ENCODE assay signal across 9 mouse cellular contexts in the genomic region with DNA sequence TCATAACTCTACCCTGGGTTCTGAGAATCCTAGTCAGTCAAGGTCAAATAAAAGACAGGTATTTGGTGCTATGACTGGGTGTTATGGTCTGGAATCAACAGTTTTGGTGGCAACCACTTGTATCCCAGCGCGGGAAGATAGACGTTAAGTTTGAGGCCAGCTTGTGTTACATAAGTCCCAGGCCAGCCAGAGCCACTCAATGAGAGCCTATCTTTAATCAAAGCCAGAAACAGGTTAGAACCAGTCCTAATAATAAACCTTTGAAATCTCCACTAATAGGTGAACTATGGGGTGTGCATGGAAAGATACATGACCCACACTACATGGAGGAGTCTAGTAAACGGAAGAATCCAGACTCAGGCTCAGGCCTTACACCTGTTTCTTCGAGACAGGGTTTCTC. TPM values are rescaled to one million over a fixed set of nuclear protein-coding genes. Genes with fewer than 3 reads are reported as not detected.
DNase-seq lines count a peak whose midpoint lies in the region; ATAC-seq lines count a peak whose summit lies in the region.
"Had no signal": no experiment of that assay in that cellular context is flagged by ENCODE, and none has a peak within 500 bp of the region (broad histone marks: within the 10 kb centered on the region; RNA-seq: fewer than 3 reads in every experiment).

No protein-coding gene starts in this region.

- H3K4me2 ChIP-seq in heart, embryonic 13.5 days = peak overlapping the region; percentile 71
- peak overlapping the region; percentile 66 for H3K4me2 ChIP-seq in hindbrain, embryonic 12.5 days (replicated peaks)

- H3K36me3 ChIP-seq in heart, embryonic 13.5 days = peaks cover 27% of the 10 kb centered on the region
- peaks cover 12% of the 10 kb centered on the region for H3K36me3 ChIP-seq in hindbrain, embryonic 12.5 days

- no peak for ATAC-seq in heart, embryonic 13.5 days (ENCODE audit: extremely low read depth, insufficient number of reproducible peaks, low FRiP score, low TSS enrichment)
- ATAC-seq in hindbrain, embryonic 12.5 days (ENCODE audit: low FRiP score) = 0 out of 2 replicates have a peak, but pooled peaks have one; percentile 28
- ATAC-seq in megakaryocyte progenitor cell, adult 5-6 weeks (replicated peaks; ENCODE audit: poor library complexity) = 0 out of 2 replicates have a peak, but pooled peaks have one; percentile 8

- 66% methylated on average over 5 of the region's 5 CpGs for WGBS in heart, embryonic 13.5 days
- 66% methylated on average over 5 of the region's 5 CpGs for WGBS in hindbrain, embryonic 12.5 days

- DNase-seq in heart, postnatal 36 days = no peak
- peak; percentile 48 for DNase-seq in ZHBTc4 (ENCODE audit: low read depth, low spot score)
- no peak for DNase-seq in right cerebral cortex, postnatal 10 days (ENCODE audit: low spot score in 2 of 2)
- no peak for DNase-seq in adrenal gland, adult (ENCODE audit: inconsistent age in 2 of 2, low spot score in 1 of 2)
- DNase-seq in frontal cortex, adult 2 months (ENCODE audit: extremely low spot score in 1 of 2, low spot score in 1 of 2) = no peak

- intact Hi-C loops in heart, postnatal 36 days (cut with DNase I) = no loop called here

- no peaks in the 10 kb centered on the region for H3K27me3 ChIP-seq in heart, embryonic 13.5 days (replicated peaks)
- H3K27me3 ChIP-seq in hindbrain, embryonic 12.5 days = no peaks in the 10 kb centered on the region
- H3K27me3 ChIP-seq: CH12.LX had no signal

- H3K27ac ChIP-seq in heart, embryonic 13.5 days (replicated peaks) = no peak overlapping the region
- H3K27ac ChIP-seq in hindbrain, embryonic 12.5 days = no peak overlapping the region

- H3K4me1 ChIP-seq in heart, embryonic 13.5 days = peaks cover 14% of the 10 kb centered on the region
- peaks cover 14% of the 10 kb centered on the region for H3K4me1 ChIP-seq in hindbrain, embryonic 12.5 days

- H3K4me3 ChIP-seq in heart, embryonic 13.5 days = peak overlapping the region; percentile 47
- peak overlapping the region; percentile 36; the same call in 1 of the 2 replicates for H3K4me3 ChIP-seq in hindbrain, embryonic 12.5 days

- H3K9ac ChIP-seq in heart, embryonic 13.5 days = peak overlapping the region; percentile 61
- H3K9ac ChIP-seq in hindbrain, embryonic 12.5 days = no peak overlapping the region

- H3K9me3 ChIP-seq in heart, embryonic 13.5 days = no peaks in the 10 kb centered on the region
- H3K9me3 ChIP-seq in hindbrain, embryonic 12.5 days (replicated peaks) = no peaks in the 10 kb centered on the region

RNA-seq across cellular contexts. Expression of a gene that starts 0.5 kb away (rescaled TPM):
- 0.46 and 0.53 TPM in 2 replicates for polyA plus RNA-seq in heart, embryonic 13.5 days (2015; fragmentation: Nextera tagmentation; extraction: Ambion mirVana)
- under 1 TPM; 0.35 to 0.53 TPM for total RNA-seq in heart, postnatal 36 days (2021)
- polyA plus RNA-seq in hindbrain, embryonic 12.5 days (2016; fragmentation: Nextera tagmentation; extraction: Ambion mirVana) = 2.3 TPM in 2 replicates
- total RNA-seq in megakaryocyte progenitor cell, adult 5-6 weeks (2015) = 0.20 TPM in 2 replicates
- total RNA-seq in megakaryocyte progenitor cell, adult 5-6 weeks (2017) = 0.42 TPM in 1 of 2 replicates, not detected in the other
- 5.4 and 5.5 TPM in 2 replicates for polyA plus RNA-seq in frontal cortex, adult 2 months (2012; rRNA removed)

RNA-seq across cellular contexts. Expression of a gene that starts 14.4 kb away (rescaled TPM):
- polyA plus RNA-seq in heart, embryonic 13.5 days (2015; fragmentation: Nextera tagmentation; extraction: Ambion mirVana) = 8.7 and 10.4 TPM in 2 replicates
- total RNA-seq in heart, postnatal 36 days (2021) = 1 to 10 TPM; 1.2 TPM
- polyA plus RNA-seq in hindbrain, embryonic 12.5 days (2016; fragmentation: Nextera tagmentation; extraction: Ambion mirVana) = 19.8 and 22.4 TPM in 2 replicates
- total RNA-seq in megakaryocyte progenitor cell, adult 5-6 weeks (2015) = 10.4 and 12.3 TPM in 2 replicates
- 19.7 and 25.9 TPM in 2 replicates for total RNA-seq in megakaryocyte progenitor cell, adult 5-6 weeks (2017)
- 9.2 and 9.6 TPM in 2 replicates for polyA plus RNA-seq in frontal cortex, adult 2 months (2012; rRNA removed)

RNA-seq across cellular contexts. Expression of a gene that starts 14.5 kb away (rescaled TPM):
- 21.2 and 21.4 TPM in 2 replicates for polyA plus RNA-seq in heart, embryonic 13.5 days (2015; fragmentation: Nextera tagmentation; extraction: Ambion mirVana)
- total RNA-seq in heart, postnatal 36 days (2021) = 1 to 10 TPM; 9.1 to 9.4 TPM
- polyA plus RNA-seq in hindbrain, embryonic 12.5 days (2016; fragmentation: Nextera tagmentation; extraction: Ambion mirVana) = 28.4 and 31.5 TPM in 2 replicates
- 1.7 and 1.8 TPM in 2 replicates for total RNA-seq in megakaryocyte progenitor cell, adult 5-6 weeks (2015)
- total RNA-seq in megakaryocyte progenitor cell, adult 5-6 weeks (2017) = 3.2 and 3.9 TPM in 2 replicates
- polyA plus RNA-seq in frontal cortex, adult 2 months (2012; rRNA removed) = 30.1 and 31.2 TPM in 2 replicates

RNA-seq across cellular contexts. Expression of a gene that starts 30.2 kb away (rescaled TPM):
- 1,371 and 1,440 TPM in 2 replicates for polyA plus RNA-seq in heart, embryonic 13.5 days (2015; fragmentation: Nextera tagmentation; extraction: Ambion mirVana)
- total RNA-seq in heart, postnatal 36 days (2021) = 100 to 1,000 TPM; 621 to 649 TPM
- polyA plus RNA-seq in hindbrain, embryonic 12.5 days (2016; fragmentation: Nextera tagmentation; extraction: Ambion mirVana) = 1,424 and 1,629 TPM in 2 replicates
- 4,905 and 5,125 TPM in 2 replicates for total RNA-seq in megakaryocyte progenitor cell, adult 5-6 weeks (2015)
- total RNA-seq in megakaryocyte progenitor cell, adult 5-6 weeks (2017) = 5,456 and 6,333 TPM in 2 replicates
- polyA plus RNA-seq in frontal cortex, adult 2 months (2012; rRNA removed) = 936 and 1,149 TPM in 2 replicates
